Mouse (Mus musculus): ENCODE data around the gene Klhl7. TPM values are rescaled to one million over a fixed set of nuclear protein-coding genes. Genes with fewer than 3 reads are reported as not detected.

Klhl7 gene
- polyA plus RNA-seq, 1 experiment: 27.8 TPM

DNA sequence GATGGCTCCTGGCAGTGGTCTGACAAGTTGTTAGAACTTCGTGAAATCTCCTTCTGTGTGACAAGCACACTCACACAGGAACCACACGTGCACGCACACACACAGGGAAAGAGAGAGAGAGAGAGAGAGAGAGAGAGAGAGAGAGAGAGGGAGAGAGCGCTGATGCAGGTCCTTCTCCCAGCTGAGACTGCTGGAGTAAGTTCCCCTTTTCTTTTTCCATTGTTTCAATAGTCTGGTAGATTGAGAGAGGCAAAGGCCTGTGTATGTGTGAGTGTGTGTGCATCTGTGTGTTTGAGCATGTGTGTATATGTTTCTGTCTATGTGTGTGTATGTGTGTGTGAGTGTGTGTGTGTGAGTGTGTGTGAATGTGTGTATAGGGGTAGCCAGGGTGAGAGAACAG, 100.6 kb downstream of the Klhl7 start:
- no peak overlapping the region for H3K4me3 ChIP-seq (ENCODE audit: insufficient read depth, low read length)
- H3K4me1 ChIP-seq (ENCODE audit: control insufficient read depth, insufficient read depth, low read length): no peaks in the 10 kb centered on the region
- H3K27ac ChIP-seq (ENCODE audit: insufficient read depth, low read length): no peak overlapping the region
- no peak for TF ChIP-seq CTCF (IDR thresholded peaks at IDR 0.05; ENCODE audit: borderline replicate concordance, insufficient read depth, low read length)
- no peak for TF ChIP-seq POLR2A (IDR thresholded peaks at IDR 0.05; ENCODE audit: low read depth, low read length)

DNA sequence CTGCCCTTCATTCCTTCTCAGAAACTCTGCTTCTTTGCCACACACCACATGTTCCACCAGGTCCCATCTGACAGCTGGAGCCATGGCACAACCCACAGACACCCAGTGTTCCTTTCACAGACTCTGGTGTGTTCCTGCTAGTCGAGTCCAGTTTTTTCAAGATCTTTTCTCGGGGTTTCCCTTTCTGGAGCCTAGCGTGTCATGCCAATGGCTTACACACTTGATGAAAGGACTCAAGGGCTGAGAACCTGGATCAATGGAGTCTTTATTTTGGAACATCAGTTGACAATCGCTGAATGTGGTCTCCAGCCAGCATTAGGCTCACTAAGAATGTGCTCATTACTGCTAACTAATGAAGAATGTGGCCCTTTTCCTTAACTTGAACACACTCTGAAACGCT, 102.1 kb downstream of the Klhl7 start:
- Histone ChIP-seq H3K27ac (ENCODE audit: insufficient read depth, low read length) (no peak overlapping the region), H3K4me3 (ENCODE audit: insufficient read depth, low read length) (no peak overlapping the region), H3K4me1 (ENCODE audit: control insufficient read depth, insufficient read depth, low read length) (no peaks in the 10 kb centered on the region)
- no peak for TF ChIP-seq POLR2A (IDR thresholded peaks at IDR 0.05; ENCODE audit: low read depth, low read length)
- no peak for TF ChIP-seq CTCF (IDR thresholded peaks at IDR 0.05; ENCODE audit: borderline replicate concordance, insufficient read depth, low read length)

DNA sequence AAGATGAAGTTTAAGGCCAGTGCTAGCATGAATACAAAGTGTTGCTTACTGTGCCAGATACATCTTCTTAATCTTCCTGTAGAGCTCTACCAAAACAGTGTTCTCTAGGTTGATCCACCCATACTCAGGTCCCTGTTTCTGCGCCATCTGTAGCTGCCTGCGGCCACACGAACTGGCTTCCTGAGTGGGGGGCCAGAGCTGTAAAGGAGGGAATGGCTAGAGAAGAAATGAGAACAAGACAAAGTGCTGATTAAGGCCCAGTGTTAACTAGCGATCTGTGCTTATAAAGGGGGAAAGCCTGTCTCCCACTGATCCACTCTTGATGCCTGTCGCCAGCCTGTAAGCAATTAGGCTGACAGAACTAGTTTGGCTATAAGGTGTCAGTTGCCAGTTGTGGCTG, 102.9 kb downstream of the Klhl7 start:
- H3K4me3 ChIP-seq (ENCODE audit: insufficient read depth, low read length): no peak overlapping the region
- H3K27ac ChIP-seq (ENCODE audit: insufficient read depth, low read length): no peak overlapping the region
- H3K4me1 ChIP-seq (ENCODE audit: control insufficient read depth, insufficient read depth, low read length): no peaks in the 10 kb centered on the region
- TF ChIP-seq CTCF (IDR thresholded peaks at IDR 0.05; ENCODE audit: borderline replicate concordance, insufficient read depth, low read length): no peak

DNA sequence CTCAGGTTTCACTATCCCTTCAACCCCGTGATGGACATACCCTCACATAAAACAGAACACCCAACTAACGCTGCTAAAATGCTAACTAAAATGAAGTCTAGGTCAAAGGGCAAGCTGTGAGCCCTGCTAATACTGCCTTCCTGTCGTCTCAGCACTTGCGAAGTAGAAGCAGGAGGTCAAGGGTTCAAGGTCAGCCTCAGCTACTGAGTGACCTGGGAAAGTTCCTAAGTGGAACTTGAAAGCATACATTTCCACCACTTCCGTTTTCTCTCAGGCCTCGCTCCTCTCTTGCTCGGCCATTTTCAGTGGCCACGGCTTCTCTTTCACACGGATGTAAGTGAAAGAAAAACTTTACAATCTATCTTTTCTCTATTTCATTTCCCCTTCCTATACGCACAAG, 107.6 kb downstream of the Klhl7 start:
- Histone ChIP-seq H3K27ac (ENCODE audit: insufficient read depth, low read length) (no peak overlapping the region), H3K4me1 (ENCODE audit: control insufficient read depth, insufficient read depth, low read length) (no peaks in the 10 kb centered on the region), H3K4me3 (ENCODE audit: insufficient read depth, low read length) (no peak overlapping the region)
- TF ChIP-seq POLR2A (IDR thresholded peaks at IDR 0.05; ENCODE audit: low read depth, low read length) (no peak), CTCF (IDR thresholded peaks at IDR 0.05; ENCODE audit: borderline replicate concordance, insufficient read depth, low read length) (no peak)

DNA sequence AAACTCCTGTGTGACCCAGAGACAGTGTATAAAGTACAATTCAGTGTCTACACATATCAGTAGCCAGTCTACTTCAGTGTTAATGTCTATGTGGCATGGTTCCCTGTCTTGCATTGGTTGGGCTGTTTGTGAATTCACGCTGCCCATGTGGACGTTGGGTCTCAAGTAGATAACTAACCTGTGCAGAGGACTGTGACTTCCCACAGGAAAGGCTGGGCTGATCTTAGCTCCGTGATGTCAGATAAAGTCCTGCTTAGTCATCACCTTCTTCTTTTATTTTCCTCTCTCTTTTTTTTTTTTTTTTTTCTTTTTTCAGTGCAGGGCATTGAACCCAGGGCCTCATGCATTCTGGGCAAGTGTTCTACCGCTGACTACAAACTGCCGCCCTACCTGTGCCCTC, 108.1 kb downstream of the Klhl7 start:
- TF ChIP-seq CTCF (IDR thresholded peaks at IDR 0.05; ENCODE audit: borderline replicate concordance, insufficient read depth, low read length): no peak
- TF ChIP-seq POLR2A (IDR thresholded peaks at IDR 0.05; ENCODE audit: low read depth, low read length): no peak
- no peaks in the 10 kb centered on the region for H3K4me1 ChIP-seq (ENCODE audit: control insufficient read depth, insufficient read depth, low read length)
- no peak overlapping the region for H3K27ac ChIP-seq (ENCODE audit: insufficient read depth, low read length)
- H3K4me3 ChIP-seq (ENCODE audit: insufficient read depth, low read length): no peak overlapping the region

Other genes starting within 250 kb of the Klhl7 start
- 38.2 and 47.7 TPM in 2 replicates for gene Fam126a, start 69.9 kb upstream of the Klhl7 start, polyA plus RNA-seq (2011; ENCODE audit: insufficient read length, low read depth, missing spikeins)
- 13.6 and 16.2 TPM in 2 replicates for gene Nupl2, start 64.4 kb downstream of the Klhl7 start, polyA plus RNA-seq (2011; ENCODE audit: insufficient read length, low read depth, missing spikeins)

All from embryonic fibroblast, embryonic 13.5 days (primary cell).